10 mouse cellular contexts compared by ENCODE assay signal in genomic region chr9:95220009-95220408, GRCm38 (mm10).
DNase-seq lines count a peak whose midpoint lies in the region.
"Had no signal": no experiment of that assay in that cellular context is flagged by ENCODE, and none has a peak within 500 bp of the region (broad histone marks: within the 10 kb centered on the region; RNA-seq: fewer than 3 reads in every experiment).

No protein-coding gene starts in this region.

- peak; percentile 29 to 41 for DNase-seq in adrenal gland, adult 18-20 months (ENCODE audit: low spot score in 2 of 2)
- DNase-seq in adrenal gland, postnatal 14 days = peak; percentile 80
- DNase-seq in kidney, postnatal 25 days = peak; percentile 69 to 73
- peak; percentile 71 for DNase-seq in lung, postnatal 25 days (ENCODE audit: low spot score)
- no peak for DNase-seq in ovary, postnatal 14 days (ENCODE audit: low spot score)
- DNase-seq in left cerebral cortex, adult 8-10 months (ENCODE audit: low spot score in 2 of 2) = no peak
- no peak for DNase-seq in heart, postnatal 14 days
- DNase-seq: cerebellum, adult 18-20 months; liver, embryonic 13.5 days; thymus, postnatal 4 days had no signal

- intact Hi-C loops in heart, postnatal 14 days (cut with DNase I) = no loop called here

Comparison
In these comparisons a context has a peak if more than half of its experiments do, and no peak if none do; other contexts are left out.
1. DNase-seq: peak in adrenal gland, adult 18-20 months (2 of 2), adrenal gland, postnatal 14 days (single experiment), kidney, postnatal 25 days (2 of 2) and lung, postnatal 25 days (single experiment); none in ovary, postnatal 14 days (single experiment), left cerebral cortex, adult 8-10 months (0 of 2) and heart, postnatal 14 days (0 of 2).